In the genomic region with DNA sequence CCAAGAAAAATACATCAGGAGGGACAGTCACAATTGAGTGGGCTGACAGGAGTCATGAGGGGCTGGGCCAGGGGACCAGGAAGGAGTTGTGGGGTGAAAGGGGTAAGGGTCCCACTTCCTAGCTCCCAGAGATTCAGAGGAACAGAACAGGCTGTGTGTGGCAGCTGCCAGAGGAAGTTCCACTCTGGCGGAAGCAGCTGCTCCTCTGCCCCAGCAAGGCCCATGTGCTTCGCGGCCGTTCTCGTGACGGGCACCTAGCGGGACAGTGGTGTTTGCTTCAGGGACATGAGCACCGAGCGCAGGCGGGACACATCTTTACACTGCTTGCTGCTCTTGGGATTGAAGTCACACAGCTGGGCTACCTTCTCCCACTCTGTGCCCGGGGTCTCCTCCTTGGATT, we compare ENCODE assay signal across 26 mouse cellular contexts. TPM values are rescaled to one million over a fixed set of nuclear protein-coding genes. Genes with fewer than 3 reads are reported as not detected.
DNase-seq lines count a peak whose midpoint lies in the region; ATAC-seq and TF ChIP-seq lines count a peak whose summit lies in the region.
"Had no signal": no experiment of that assay in that cellular context is flagged by ENCODE, and none has a peak within 500 bp of the region (broad histone marks: within the 10 kb centered on the region; RNA-seq: fewer than 3 reads in every experiment).

No protein-coding gene starts in this region.

- no peaks in the 10 kb centered on the region for H3K9me3 ChIP-seq in stomach, postnatal 0 days (ENCODE audit: control insufficient read depth, low read length)
- H3K9me3 ChIP-seq: embryonic facial prominence, embryonic 10.5 days; embryonic facial prominence, embryonic 12.5 days; forebrain, embryonic 13.5 days; forebrain, embryonic 15.5 days; G1E had no signal

- H3K27ac ChIP-seq in gastrocnemius, adult 2 months, result no peak overlapping the region
- peak overlapping the region; percentile 9; the same call in 1 of the 2 replicates for H3K27ac ChIP-seq in layer of hippocampus, adult 2 months
- H3K27ac ChIP-seq in stomach, postnatal 0 days (replicated peaks), result no peak overlapping the region
- H3K27ac ChIP-seq: embryonic facial prominence, embryonic 10.5 days; embryonic facial prominence, embryonic 12.5 days; forebrain, embryonic 13.5 days; forebrain, embryonic 15.5 days had no signal

- H3K4me2 ChIP-seq in stomach, postnatal 0 days (replicated peaks; ENCODE audit: low read depth), result no peak overlapping the region
- H3K4me2 ChIP-seq: embryonic facial prominence, embryonic 12.5 days; forebrain, embryonic 13.5 days; forebrain, embryonic 15.5 days had no signal

- no peaks in the 10 kb centered on the region; the same call in 1 of the 2 replicates for H3K36me3 ChIP-seq in stomach, postnatal 0 days (ENCODE audit: control insufficient read depth, insufficient read depth, low read length)

- TF ChIP-seq CTCF in gastrocnemius, adult 2 months (IDR thresholded peaks at IDR 0.05), result no peak
- no peak for TF ChIP-seq CTCF in layer of hippocampus, adult 2 months (conservative IDR thresholded peaks at IDR 0.05)
- TF ChIP-seq CTCF in stomach, postnatal 0 days (IDR thresholded peaks at IDR 0.05; ENCODE audit: low read depth), result no peak

- no peak for ATAC-seq in stomach, postnatal 0 days (ENCODE audit: low FRiP score, low TSS enrichment)
- ATAC-seq: activated CD4-positive, CD25-positive, alpha-beta regulatory T cell, adult 4 months; CD4-positive, CD25-positive, alpha-beta regulatory T cell, adult 4 months; forebrain, embryonic 13.5 days; forebrain, embryonic 15.5 days; Patski had no signal

- H3K4me1 ChIP-seq in stomach, postnatal 0 days (replicated peaks; ENCODE audit: control insufficient read depth, insufficient read depth), result no peaks in the 10 kb centered on the region

- H3K4me3 ChIP-seq in gastrocnemius, adult 2 months, result no peak overlapping the region
- no peak overlapping the region for H3K4me3 ChIP-seq in layer of hippocampus, adult 2 months
- no peak overlapping the region for H3K4me3 ChIP-seq in stomach, postnatal 0 days (ENCODE audit: low read depth, low read length)
- H3K4me3 ChIP-seq: embryonic facial prominence, embryonic 10.5 days; embryonic facial prominence, embryonic 12.5 days; forebrain, embryonic 13.5 days; forebrain, embryonic 15.5 days had no signal

- 84% methylated on average over 11 of the region's 11 CpGs for WGBS in stomach, postnatal 0 days

- intact Hi-C loops in gastrocnemius, adult 2 months (cut with DNase I), result loop anchor here (2.0 kb wide), 1 partner anchor 15 kb away; no protein-coding TSS in a partner anchor

- no peaks in the 10 kb centered on the region for H3K27me3 ChIP-seq in stomach, postnatal 0 days (ENCODE audit: control insufficient read depth, insufficient read depth, low read length)
- H3K27me3 ChIP-seq: CH12.LX; embryonic facial prominence, embryonic 12.5 days; forebrain, embryonic 13.5 days; forebrain, embryonic 15.5 days; Patski had no signal

- no peak for TF ChIP-seq EP300 in stomach, postnatal 0 days (optimal IDR thresholded peaks at IDR 0.05)

- DNase-seq in gastrocnemius, adult 2 months, result peak; percentile 32
- DNase-seq in gastrocnemius, adult 8-10 months (ENCODE audit: low spot score in 2 of 2), result no peak
- peak; percentile 95 for DNase-seq in heart, adult 11 months
- DNase-seq in heart, adult 8-10 months (ENCODE audit: low spot score), result no peak
- no peak for DNase-seq in layer of hippocampus, adult 2 months (ENCODE audit: low spot score in 2 of 2)
- no peak for DNase-seq in layer of hippocampus, postnatal 10 days (ENCODE audit: low spot score in 2 of 2)
- no peak for DNase-seq in stomach, postnatal 0 days (ENCODE audit: low spot score)
- DNase-seq: adrenal gland, adult 8-10 months; adrenal gland, postnatal 14 days; adrenal gland, postnatal 36 days; B cell, adult 2 months; cerebellum, adult 11 months; cerebellum, adult 18-20 months; cerebellum, adult 8-10 months; cerebellum, adult 9-11 months; cerebellum, postnatal 14 days; cerebellum, postnatal 36 days had no signal

- no peak overlapping the region for H3K9ac ChIP-seq in stomach, postnatal 0 days (ENCODE audit: low read length)
- H3K9ac ChIP-seq: embryonic facial prominence, embryonic 12.5 days; forebrain, embryonic 13.5 days; forebrain, embryonic 15.5 days had no signal

RNA-seq across cellular contexts. Expression of gene Higd2a, which starts 3.6 kb away (rescaled TPM):
- total RNA-seq in gastrocnemius, adult 2 months (2021), result 100 to 1,000 TPM; 148 to 150 TPM
- 100 to 1,000 TPM; 131 to 155 (median 141) TPM for total RNA-seq in gastrocnemius, adult 8-10 months (2022)
- 100 to 1,000 TPM; 178 to 218 (median 190) TPM for total RNA-seq in heart, adult 8-10 months (2022)
- total RNA-seq in layer of hippocampus, adult 2 months (2021), result 100 to 1,000 TPM; 163 to 167 TPM
- 100 to 1,000 TPM; 168 to 177 TPM for total RNA-seq in layer of hippocampus, postnatal 10 days (2021)
- 282 and 289 TPM in 2 replicates for polyA plus RNA-seq in stomach, postnatal 0 days (2015; fragmentation: Nextera tagmentation; extraction: Ambion mirVana)

RNA-seq across cellular contexts. Expression of gene Nop16, which starts 3.7 kb away (rescaled TPM):
- total RNA-seq in gastrocnemius, adult 2 months (2021), result 10 to 100 TPM; 16.2 to 20.5 TPM
- total RNA-seq in gastrocnemius, adult 8-10 months (2022), result 10 to 100 TPM; 14.8 to 18.9 (median 16.7) TPM
- total RNA-seq in heart, adult 8-10 months (2022), result 10 to 100 TPM; 14.5 to 18.3 (median 16.0) TPM
- 10 to 100 TPM; 24.8 to 28.1 TPM for total RNA-seq in layer of hippocampus, adult 2 months (2021)
- total RNA-seq in layer of hippocampus, postnatal 10 days (2021), result 10 to 100 TPM; 34.2 to 36.6 TPM
- polyA plus RNA-seq in stomach, postnatal 0 days (2015; fragmentation: Nextera tagmentation; extraction: Ambion mirVana), result 51.2 and 53.5 TPM in 2 replicates

RNA-seq across cellular contexts. Expression of gene Cltb, which starts 17.5 kb away (rescaled TPM):
- 100 to 1,000 TPM; 130 to 160 TPM for total RNA-seq in gastrocnemius, adult 2 months (2021)
- 100 to 1,000 TPM; 168 to 177 (median 172) TPM for total RNA-seq in gastrocnemius, adult 8-10 months (2022)
- 100 to 1,000 TPM in 1 of 4 experiments, 10 to 100 TPM in 3; 86.1 to 103 (median 94.1) TPM for total RNA-seq in heart, adult 8-10 months (2022)
- total RNA-seq in layer of hippocampus, adult 2 months (2021), result 100 to 1,000 TPM; 252 to 268 TPM
- 100 to 1,000 TPM; 308 to 332 TPM for total RNA-seq in layer of hippocampus, postnatal 10 days (2021)
- 156 and 160 TPM in 2 replicates for polyA plus RNA-seq in stomach, postnatal 0 days (2015; fragmentation: Nextera tagmentation; extraction: Ambion mirVana)

RNA-seq across cellular contexts. Expression of gene Arl10, which starts 18.8 kb away (rescaled TPM):
- 1 to 10 TPM; 2.0 to 3.2 TPM for total RNA-seq in gastrocnemius, adult 2 months (2021)
- 1 to 10 TPM in 3 of 4 experiments, under 1 TPM in 1; 0.87 to 3.5 (median 2.1) TPM for total RNA-seq in gastrocnemius, adult 8-10 months (2022)
- 1 to 10 TPM; 4.1 to 6.6 (median 5.0) TPM for total RNA-seq in heart, adult 8-10 months (2022)
- 10 to 100 TPM; 30.5 to 34.0 TPM for total RNA-seq in layer of hippocampus, adult 2 months (2021)
- 10 to 100 TPM; 49.6 to 49.9 TPM for total RNA-seq in layer of hippocampus, postnatal 10 days (2021)
- 13.3 and 14.4 TPM in 2 replicates for polyA plus RNA-seq in stomach, postnatal 0 days (2015; fragmentation: Nextera tagmentation; extraction: Ambion mirVana)

RNA-seq across cellular contexts. Expression of gene Faf2, which starts 28.0 kb away (rescaled TPM):
- 10 to 100 TPM; 11.1 to 16.8 TPM for total RNA-seq in gastrocnemius, adult 2 months (2021)
- 10 to 100 TPM; 11.6 to 12.1 (median 11.9) TPM for total RNA-seq in gastrocnemius, adult 8-10 months (2022)
- total RNA-seq in heart, adult 8-10 months (2022), result 10 to 100 TPM; 15.8 to 24.3 (median 21.3) TPM
- 10 to 100 TPM; 54.2 to 59.8 TPM for total RNA-seq in layer of hippocampus, adult 2 months (2021)
- 10 to 100 TPM; 48.3 to 52.7 TPM for total RNA-seq in layer of hippocampus, postnatal 10 days (2021)
- 46.4 and 50.6 TPM in 2 replicates for polyA plus RNA-seq in stomach, postnatal 0 days (2015; fragmentation: Nextera tagmentation; extraction: Ambion mirVana)

Comparison
In these comparisons a context has a peak if more than half of its experiments do, and no peak if none do; other contexts are left out.
1. DNase-seq: peak in gastrocnemius, adult 2 months (single experiment) and heart, adult 11 months (single experiment); none in gastrocnemius, adult 8-10 months (0 of 2), heart, adult 8-10 months (single experiment), layer of hippocampus, adult 2 months (0 of 2), layer of hippocampus, postnatal 10 days (0 of 2) and stomach, postnatal 0 days (single experiment).